Mouse (Mus musculus): ENCODE measurements around the gene Sdr39u1. TPM values are rescaled to one million over a fixed set of nuclear protein-coding genes. Genes with fewer than 3 reads are reported as not detected.

Sdr39u1 gene
- polyA plus RNA-seq, 1 experiment from 2014 or later, result 79.1 TPM

GRCm38 (mm10) chr14:55872551-55872950 lies 27.5 kb downstream of the Sdr39u1 start:
- Histone ChIP-seq H3K9me3 (replicated peaks) (no peaks in the 10 kb centered on the region), H3K4me1 (peaks cover 16% of the 10 kb centered on the region), H3K27ac (replicated peaks) (no peak overlapping the region), H3K4me2 (replicated peaks) (no peak overlapping the region), H3K36me3 (peaks cover 54% of the 10 kb centered on the region), H3K9ac (no peak overlapping the region), H3K27me3 (no peaks in the 10 kb centered on the region), H3K4me3 (replicated peaks) (no peak overlapping the region)
- WGBS, result 86% methylated on average over 17 of the region's 17 CpGs
- ATAC-seq (ENCODE audit: insufficient number of reproducible peaks, low FRiP score, low TSS enrichment, low read depth), result no peak

- ATAC-seq (ENCODE audit: insufficient number of reproducible peaks, low FRiP score, low TSS enrichment, low read depth), result no peak
- WGBS, result 91% methylated on average over 12 of the region's 12 CpGs
- H3K27ac ChIP-seq (replicated peaks), result no peak overlapping the region
Observed at GRCm38 (mm10) chr14:55872039-55872438, 28.1 kb downstream of the Sdr39u1 start.

GRCm38 (mm10) chr14:55869538-55869937 lies 30.6 kb downstream of the Sdr39u1 start:
- ATAC-seq (ENCODE audit: insufficient number of reproducible peaks, low FRiP score, low TSS enrichment, low read depth), result no peak
- 90% methylated on average over 6 of the region's 6 CpGs for WGBS
- Histone ChIP-seq H3K36me3 (peaks cover 82% of the 10 kb centered on the region), H3K9ac (no peak overlapping the region), H3K9me3 (replicated peaks) (no peaks in the 10 kb centered on the region), H3K4me1 (peaks cover 13% of the 10 kb centered on the region), H3K4me3 (replicated peaks) (no peak overlapping the region), H3K4me2 (replicated peaks) (no peak overlapping the region), H3K27me3 (no peaks in the 10 kb centered on the region), H3K27ac (replicated peaks) (no peak overlapping the region)

More at GRCm38 (mm10) chr14:55872039-55872438, 28.1 kb downstream of the Sdr39u1 start:
- Histone ChIP-seq H3K9me3 (replicated peaks) (no peaks in the 10 kb centered on the region), H3K36me3 (peaks cover 57% of the 10 kb centered on the region), H3K4me1 (peaks cover 13% of the 10 kb centered on the region), H3K4me2 (replicated peaks) (no peak overlapping the region), H3K27me3 (no peaks in the 10 kb centered on the region), H3K9ac (no peak overlapping the region), H3K4me3 (replicated peaks) (no peak overlapping the region)

- no peak overlapping the region for H3K27ac ChIP-seq (replicated peaks)
- ATAC-seq (ENCODE audit: insufficient number of reproducible peaks, low FRiP score, low TSS enrichment, low read depth), result no peak
- H3K4me2 ChIP-seq (replicated peaks), result no peak overlapping the region
- H3K9me3 ChIP-seq (replicated peaks), result no peaks in the 10 kb centered on the region
- H3K9ac ChIP-seq, result no peak overlapping the region
- peaks cover 92% of the 10 kb centered on the region for H3K36me3 ChIP-seq
- H3K4me3 ChIP-seq (replicated peaks), result no peak overlapping the region
- H3K4me1 ChIP-seq, result peaks cover 10% of the 10 kb centered on the region
- H3K27me3 ChIP-seq, result no peaks in the 10 kb centered on the region
- 88% methylated on average over 14 of the region's 14 CpGs for WGBS
Observed at GRCm38 (mm10) chr14:55868230-55869026, 31.7 kb downstream of the Sdr39u1 start.

GRCm38 (mm10) chr14:55866962-55867361 lies 33.1 kb downstream of the Sdr39u1 start:
- no peaks in the 10 kb centered on the region for H3K9me3 ChIP-seq (replicated peaks)
- H3K27me3 ChIP-seq, result no peaks in the 10 kb centered on the region
- no peak overlapping the region for H3K4me2 ChIP-seq (replicated peaks)
- H3K27ac ChIP-seq (replicated peaks), result no peak overlapping the region
- H3K36me3 ChIP-seq, result peaks cover 92% of the 10 kb centered on the region
- peaks cover 21% of the 10 kb centered on the region for H3K4me1 ChIP-seq
- no peak overlapping the region for H3K9ac ChIP-seq
- no peak overlapping the region for H3K4me3 ChIP-seq (replicated peaks)
- ATAC-seq (ENCODE audit: insufficient number of reproducible peaks, low FRiP score, low TSS enrichment, low read depth), result no peak
- 38% methylated on average over 4 of the region's 4 CpGs for WGBS

GRCm38 (mm10) chr14:55863773-55864172 lies 36.3 kb downstream of the Sdr39u1 start:
- peak overlapping the region; percentile 48; the same call in 1 of the 2 replicates for H3K27ac ChIP-seq (replicated peaks)
- peak; percentile 75 for ATAC-seq (ENCODE audit: insufficient number of reproducible peaks, low FRiP score, low TSS enrichment, low read depth)
- H3K27me3 ChIP-seq, result no peaks in the 10 kb centered on the region
- no peak overlapping the region for H3K9ac ChIP-seq
- no peaks in the 10 kb centered on the region for H3K9me3 ChIP-seq (replicated peaks)
- peaks cover 61% of the 10 kb centered on the region for H3K36me3 ChIP-seq
- no peak overlapping the region for H3K4me2 ChIP-seq (replicated peaks)
- WGBS, result 22% methylated on average over 7 of the region's 7 CpGs
- no peak overlapping the region for H3K4me3 ChIP-seq (replicated peaks)
- H3K4me1 ChIP-seq, result peaks cover 40% of the 10 kb centered on the region

- Histone ChIP-seq H3K4me1 (peaks cover 48% of the 10 kb centered on the region), H3K9ac (no peak overlapping the region)
- ATAC-seq (ENCODE audit: insufficient number of reproducible peaks, low FRiP score, low TSS enrichment, low read depth), result no peak
Observed at GRCm38 (mm10) chr14:55862970-55863369, 37.1 kb downstream of the Sdr39u1 start.

GRCm38 (mm10) chr14:55862186-55862585 lies 37.9 kb downstream of the Sdr39u1 start:
- Histone ChIP-seq H3K36me3 (peaks cover 48% of the 10 kb centered on the region), H3K9me3 (replicated peaks) (no peaks in the 10 kb centered on the region), H3K27ac (replicated peaks) (no peak overlapping the region; the same call in 1 of the 2 replicates), H3K4me2 (replicated peaks) (no peak overlapping the region), H3K4me3 (replicated peaks) (no peak overlapping the region), H3K9ac (no peak overlapping the region), H3K4me1 (peaks cover 56% of the 10 kb centered on the region), H3K27me3 (no peaks in the 10 kb centered on the region)
- WGBS, result 37% methylated on average over 6 of the region's 6 CpGs
- ATAC-seq (ENCODE audit: insufficient number of reproducible peaks, low FRiP score, low TSS enrichment, low read depth), result no peak

More at GRCm38 (mm10) chr14:55862970-55863369, 37.1 kb downstream of the Sdr39u1 start:
- H3K4me2 ChIP-seq (replicated peaks), result no peak overlapping the region
- no peaks in the 10 kb centered on the region for H3K9me3 ChIP-seq (replicated peaks)
- no peak overlapping the region for H3K27ac ChIP-seq (replicated peaks)
- no peaks in the 10 kb centered on the region for H3K27me3 ChIP-seq
- peaks cover 53% of the 10 kb centered on the region for H3K36me3 ChIP-seq
- whole genome bisulfite sequencing, result 83% methylated on average over 10 of the region's 10 CpGs
- H3K4me3 ChIP-seq (replicated peaks), result no peak overlapping the region

GRCm38 (mm10) chr14:55857588-55857987 lies 42.5 kb downstream of the Sdr39u1 start:
- 34% methylated on average over 4 of the region's 4 CpGs for WGBS
- Histone ChIP-seq H3K27me3 (no peaks in the 10 kb centered on the region), H3K27ac (replicated peaks) (no peak overlapping the region), H3K36me3 (0 out of 2 replicates have a peak, but pooled peaks cover 6% of the 10 kb centered on the region), H3K4me2 (replicated peaks) (peak overlapping the region; percentile 31), H3K9me3 (replicated peaks) (no peaks in the 10 kb centered on the region), H3K4me1 (peaks cover 70% of the 10 kb centered on the region), H3K4me3 (replicated peaks) (peak overlapping the region; percentile 73), H3K9ac (no peak overlapping the region)
- ATAC-seq (ENCODE audit: insufficient number of reproducible peaks, low FRiP score, low TSS enrichment, low read depth), result no peak

- peaks cover 67% of the 10 kb centered on the region for H3K4me1 ChIP-seq
- H3K9ac ChIP-seq, result peak overlapping the region; percentile 69
- 2% methylated on average over 4 of the region's 4 CpGs for WGBS
Observed at GRCm38 (mm10) chr14:55855101-55855561, 45.0 kb downstream of the Sdr39u1 start.

GRCm38 (mm10) chr14:55854406-55855100 lies 45.5 kb downstream of the Sdr39u1 start:
- 0 out of 2 replicates have a peak, but pooled peaks have one; percentile 8 for ATAC-seq (ENCODE audit: insufficient number of reproducible peaks, low FRiP score, low TSS enrichment, low read depth)

More at GRCm38 (mm10) chr14:55855101-55855561, 45.0 kb downstream of the Sdr39u1 start:
- peak overlapping the region; percentile 73 for H3K4me3 ChIP-seq (replicated peaks)
- peak overlapping the region; percentile 97 for H3K27ac ChIP-seq (replicated peaks)
- H3K36me3 ChIP-seq, result no peaks in the 10 kb centered on the region
- peak overlapping the region; percentile 79 for H3K4me2 ChIP-seq (replicated peaks)
- no peak; the same call in 1 of the 2 replicates for ATAC-seq (ENCODE audit: insufficient number of reproducible peaks, low FRiP score, low TSS enrichment, low read depth)
- H3K9me3 ChIP-seq (replicated peaks), result no peaks in the 10 kb centered on the region
- no peaks in the 10 kb centered on the region for H3K27me3 ChIP-seq

More at GRCm38 (mm10) chr14:55854406-55855100, 45.5 kb downstream of the Sdr39u1 start:
- Histone ChIP-seq H3K9ac (peak overlapping the region; percentile 69), H3K9me3 (replicated peaks) (no peaks in the 10 kb centered on the region), H3K27me3 (no peaks in the 10 kb centered on the region), H3K4me1 (peaks cover 67% of the 10 kb centered on the region), H3K4me2 (replicated peaks) (peak overlapping the region; percentile 79), H3K4me3 (replicated peaks) (peak overlapping the region; percentile 73), H3K27ac (replicated peaks) (peak overlapping the region; percentile 97), H3K36me3 (no peaks in the 10 kb centered on the region)
- WGBS, result 1% methylated on average over 9 of the region's 9 CpGs
